ENCODE assay signal across 11 mouse cellular contexts in genomic region chr16:36068356-36068755, GRCm38 (mm10). TPM values are rescaled to one million over a fixed set of nuclear protein-coding genes. Genes with fewer than 3 reads are reported as not detected.
A peak's percentile ranks its signal among the peaks of the same experiment; 100 is the strongest.
DNase-seq lines count a peak whose midpoint lies in the region; ATAC-seq and TF ChIP-seq lines count a peak whose summit lies in the region.
"Had no signal": no experiment of that assay in that cellular context is flagged by ENCODE, and none has a peak within 500 bp of the region (broad histone marks: within the 10 kb centered on the region; RNA-seq: fewer than 3 reads in every experiment).

No protein-coding gene starts in this region.

- TF ChIP-seq CTCF in lung, embryonic 14.5 days (IDR thresholded peaks at IDR 0.05; ENCODE audit: low read depth) = no peak
- TF ChIP-seq CTCF in small intestine, adult 2 months (IDR thresholded peaks at IDR 0.05; ENCODE audit: extremely low read depth, insufficient read length, insufficient replicate concordance, low read depth, low read length) = no peak

- H3K9ac ChIP-seq in heart, embryonic 14.5 days (ENCODE audit: low read length) = peak overlapping the region; percentile 87
- no peak overlapping the region for H3K9ac ChIP-seq in lung, embryonic 14.5 days

- no peaks in the 10 kb centered on the region for H3K9me3 ChIP-seq in heart, embryonic 14.5 days (ENCODE audit: control insufficient read depth, low read length)
- H3K9me3 ChIP-seq in lung, embryonic 14.5 days (ENCODE audit: low read depth, low read length) = no peaks in the 10 kb centered on the region

- peak overlapping the region; percentile 83 for H3K4me2 ChIP-seq in heart, embryonic 14.5 days (ENCODE audit: low read length)
- no peak overlapping the region for H3K4me2 ChIP-seq in lung, embryonic 14.5 days

- no peak for TF ChIP-seq POLR2A in small intestine, adult 2 months (IDR thresholded peaks at IDR 0.05; ENCODE audit: low read depth, low read length)

- H3K27ac ChIP-seq in heart, embryonic 14.5 days (replicated peaks in 1 of 2; ENCODE audit: control insufficient read depth in 1 of 2, insufficient read depth in 1 of 2, low read depth in 2 of 2, low read length in 2 of 2) = peak overlapping the region in 1 of 2 experiments; percentile 14; a peak in 1 of 4 replicates
- no peak overlapping the region for H3K27ac ChIP-seq in lung, embryonic 14.5 days (ENCODE audit: low read depth)
- peak overlapping the region; percentile 33 for H3K27ac ChIP-seq in small intestine, adult 2 months (ENCODE audit: insufficient read depth, low read depth, low read length)

- no peak for ATAC-seq in heart, embryonic 14.5 days (ENCODE audit: insufficient number of reproducible peaks, insufficient read depth, low FRiP score, low read depth)
- ATAC-seq in lung, embryonic 14.5 days (ENCODE audit: insufficient read depth) = no peak

- no peak for DNase-seq in heart, postnatal 10 days
- peak; percentile 45 for DNase-seq in lung, embryonic 14.5 days
- no peak for DNase-seq in lung, postnatal 36 days
- DNase-seq in R1 (ENCODE audit: low read depth, low spot score) = peak; percentile 31
- no peak for DNase-seq in spleen, postnatal 4 days (ENCODE audit: low spot score in 2 of 2)
- no peak for DNase-seq in left cerebral cortex, postnatal 14 days (ENCODE audit: low spot score in 2 of 2)
- DNase-seq: cerebellum, adult 11-12 months; kidney, adult 8-10 months; lung, adult 2 months had no signal

- 39% methylated on average over 3 of the region's 3 CpGs for WGBS in heart, embryonic 14.5 days
- WGBS in lung, embryonic 14.5 days = 46% methylated on average over 3 of the region's 3 CpGs
- 30% methylated on average over 3 of the region's 3 CpGs for WGBS in small intestine, adult 2 months

- intact Hi-C loops in heart, postnatal 10 days (cut with DNase I) = no loop called here
- intact Hi-C loops in left cerebral cortex, postnatal 14 days (cut with DNase I) = no loop called here

- peak overlapping the region in 1 of 2 experiments; percentile 77; a peak in 3 of 4 replicates for H3K4me3 ChIP-seq in heart, embryonic 14.5 days (ENCODE audit: control insufficient read depth in 1 of 2, insufficient read depth in 1 of 2, low read depth in 1 of 2, low read length in 2 of 2)
- no peak overlapping the region for H3K4me3 ChIP-seq in lung, embryonic 14.5 days (ENCODE audit: low read depth, low read length)
- no peak overlapping the region for H3K4me3 ChIP-seq in small intestine, adult 2 months (ENCODE audit: low read depth, low read length)

- H3K27me3 ChIP-seq in heart, embryonic 14.5 days (ENCODE audit: control insufficient read depth, insufficient read depth, low read length) = no peaks in the 10 kb centered on the region
- no peaks in the 10 kb centered on the region for H3K27me3 ChIP-seq in lung, embryonic 14.5 days (ENCODE audit: insufficient read depth, low read length)
- H3K27me3 ChIP-seq in small intestine, adult 2 months (ENCODE audit: control insufficient read depth, insufficient read depth, low read length) = no peaks in the 10 kb centered on the region

- peaks cover 27% of the 10 kb centered on the region for H3K36me3 ChIP-seq in heart, embryonic 14.5 days (ENCODE audit: control insufficient read depth, insufficient read depth, low read length)
- 0 out of 2 replicates have a peak, but pooled peaks cover 2% of the 10 kb centered on the region for H3K36me3 ChIP-seq in lung, embryonic 14.5 days (ENCODE audit: insufficient read depth)
- H3K36me3 ChIP-seq in small intestine, adult 2 months (ENCODE audit: control insufficient read depth, insufficient read depth, low read length) = no peaks in the 10 kb centered on the region

- H3K4me1 ChIP-seq in heart, embryonic 14.5 days (ENCODE audit: control insufficient read depth in 2 of 2, insufficient read depth in 2 of 2, low read length in 2 of 2) = peaks cover 20 to 55% of the 10 kb centered on the region in 2 experiments
- H3K4me1 ChIP-seq in lung, embryonic 14.5 days (ENCODE audit: insufficient read depth) = 0 out of 2 replicates have a peak, but pooled peaks cover 5% of the 10 kb centered on the region
- H3K4me1 ChIP-seq in small intestine, adult 2 months (ENCODE audit: control insufficient read depth, insufficient read depth, insufficient read length, low read length) = peaks cover 5% of the 10 kb centered on the region

RNA-seq across cellular contexts. Expression of gene Fam162a, which starts 3.0 kb away (rescaled TPM):
- 997 and 1,000 TPM in 2 replicates for polyA plus RNA-seq in heart, embryonic 14.5 days (2014; fragmentation: Nextera tagmentation; extraction: Ambion mirVana)
- 100 to 1,000 TPM; 205 to 214 TPM for total RNA-seq in heart, postnatal 10 days (2021)
- 338 and 352 TPM in 2 replicates for polyA plus RNA-seq in lung, embryonic 14.5 days (2014; fragmentation: Nextera tagmentation; extraction: Ambion mirVana)
- polyA plus RNA-seq in small intestine, adult 2 months (2012; rRNA removed) = 13.3 and 18.6 TPM in 2 replicates
- total RNA-seq in left cerebral cortex, postnatal 14 days (2021) = 10 to 100 TPM; 66.1 to 66.4 TPM

RNA-seq across cellular contexts. Expression of gene Ccdc58, which starts 3.1 kb away (rescaled TPM):
- 76.2 and 77.5 TPM in 2 replicates for polyA plus RNA-seq in heart, embryonic 14.5 days (2014; fragmentation: Nextera tagmentation; extraction: Ambion mirVana)
- 10 to 100 TPM; 41.8 to 42.6 TPM for total RNA-seq in heart, postnatal 10 days (2021)
- 78.6 and 80.6 TPM in 2 replicates for polyA plus RNA-seq in lung, embryonic 14.5 days (2014; fragmentation: Nextera tagmentation; extraction: Ambion mirVana)
- 2.3 and 2.6 TPM in 2 replicates for polyA plus RNA-seq in small intestine, adult 2 months (2012; rRNA removed)
- 10 to 100 TPM; 18.6 to 21.3 TPM for total RNA-seq in left cerebral cortex, postnatal 14 days (2021)

RNA-seq across cellular contexts. Expression of gene Wdr5b, which starts 27.4 kb away (rescaled TPM):
- polyA plus RNA-seq in heart, embryonic 14.5 days (2014; fragmentation: Nextera tagmentation; extraction: Ambion mirVana) = 7.8 and 7.9 TPM in 2 replicates
- 1 to 10 TPM; 4.4 to 5.6 TPM for total RNA-seq in heart, postnatal 10 days (2021)
- polyA plus RNA-seq in lung, embryonic 14.5 days (2014; fragmentation: Nextera tagmentation; extraction: Ambion mirVana) = 9.9 and 11.0 TPM in 2 replicates
- 0.39 and 0.60 TPM in 2 replicates for polyA plus RNA-seq in small intestine, adult 2 months (2012; rRNA removed)
- 1 to 10 TPM; 3.6 to 3.9 TPM for total RNA-seq in left cerebral cortex, postnatal 14 days (2021)

Comparison
In these comparisons a context has a peak if more than half of its experiments do, and no peak if none do; other contexts are left out.
1. DNase-seq: peak in lung, embryonic 14.5 days (single experiment) and R1 (single experiment); none in heart, postnatal 10 days (0 of 2), lung, postnatal 36 days (single experiment), spleen, postnatal 4 days (0 of 2) and left cerebral cortex, postnatal 14 days (0 of 2).
2. RNA of gene Fam162a, which starts 3.0 kb away (polyA plus RNA-seq): 997 to 1,000 TPM in heart, embryonic 14.5 days and 338 to 352 TPM in lung, embryonic 14.5 days; 13.3 to 18.6 TPM in small intestine, adult 2 months; every median in the first group is over 10 times any median in the second.
3. RNA of gene Ccdc58, which starts 3.1 kb away (polyA plus RNA-seq): 78.6 to 80.6 TPM in lung, embryonic 14.5 days and 76.2 to 77.5 TPM in heart, embryonic 14.5 days; 2.3 to 2.6 TPM in small intestine, adult 2 months; every median in the first group is over 10 times any median in the second.